Mouse (Mus musculus) midbrain, embryonic 13.5 days (tissue): Measurements from ENCODE around the gene Sgpp2. TPM values are rescaled to one million over a fixed set of nuclear protein-coding genes. Genes with fewer than 3 reads are reported as not detected.

Experiments
- ATAC-seq: fragments of 200-750 bp; cut with Nextera tagmentation; 2 replicates; pipeline ENCODE4 v1.8.0; 2017; ENCODE audit warnings: mild to moderate bottlenecking, moderate TSS enrichment, moderate library complexity
- H3K27ac ChIP-seq: fragments of 300-500 bp; sonication (generic); 2 replicates; pipeline ENCODE4 v1.5.1; 2015; ENCODE audit warnings: inconsistent platforms, mild to moderate bottlenecking, moderate library complexity
- H3K27me3 ChIP-seq: fragments of 300-500 bp; sonication (generic); 2 replicates; pipeline ENCODE4 v1.6.1; 2015; ENCODE audit warnings: mild to moderate bottlenecking, inconsistent platforms
- H3K36me3 ChIP-seq: fragments of 300-500 bp; sonication (generic); 2 replicates; pipeline ENCODE4 v1.6.1; 2015; ENCODE audit warnings: mild to moderate bottlenecking, inconsistent platforms
- H3K4me1 ChIP-seq: fragments of 300-500 bp; sonication (generic); replicated peaks from 2 replicates; pipeline ENCODE4 v1.6.1; 2015; ENCODE audit warnings: inconsistent platforms
- H3K4me2 ChIP-seq: fragments of 300-500 bp; sonication (generic); replicated peaks from 2 replicates; pipeline ENCODE4 v1.6.1; 2015; ENCODE audit warnings: moderate library complexity, mild to moderate bottlenecking, inconsistent platforms
- H3K4me3 ChIP-seq: fragments of 300-500 bp; sonication (generic); replicated peaks from 2 replicates; pipeline ENCODE4 v1.5.1; 2015; ENCODE audit warnings: mild to moderate bottlenecking, inconsistent platforms
- H3K9ac ChIP-seq: fragments of 300-500 bp; sonication (generic); replicated peaks from 2 replicates; pipeline ENCODE4 v1.6.1; 2015; ENCODE audit warnings: mild to moderate bottlenecking, inconsistent platforms
- H3K9me3 ChIP-seq: fragments of 300-500 bp; sonication (generic); 2 replicates; pipeline ENCODE4 v1.6.1; 2016; ENCODE audit warnings: mild to moderate bottlenecking, inconsistent platforms
- WGBS: fragments of 180-500 bp; shearing (Covaris S2); methylation state at CpG from one replicate; pipeline ENCODE4 v1.1.7; 2015; 5-methylcytosine and 5-hydroxymethylcytosine counted together
- polyA plus RNA-seq: library from polyadenylated mRNA; unstranded; fragments of >200 nt; fragmentation: Nextera tagmentation; extraction: Ambion mirVana; gene quantifications from 2 replicates; pipeline ENCODE4 v1.2.1, GENCODE M21; 2015

The Sgpp2 gene
- polyA plus RNA-seq, 1 experiment from 2014 or later = 1.6 TPM

- 94% methylated on average over 9 of the region's 9 CpGs for WGBS
- no peak for ATAC-seq
- no peak overlapping the region for H3K9ac ChIP-seq
- no peaks in the 10 kb centered on the region for H3K9me3 ChIP-seq
- no peak overlapping the region for H3K4me2 ChIP-seq
- no peak overlapping the region for H3K27ac ChIP-seq
- H3K4me3 ChIP-seq = no peak overlapping the region
- 0 out of 2 replicates have a peak, but pooled peaks cover 5% of the 10 kb centered on the region for H3K27me3 ChIP-seq
- peaks cover 12% of the 10 kb centered on the region for H3K36me3 ChIP-seq
- H3K4me1 ChIP-seq = peaks cover 8% of the 10 kb centered on the region
These were observed 123.3 kb downstream of the Sgpp2 start for GRCm38 (mm10) chr1:78433472-78433871.

GRCm38 (mm10) chr1:78435967-78436366, 125.8 kb downstream of the Sgpp2 start:
- Histone ChIP-seq H3K36me3 (peaks cover 18% of the 10 kb centered on the region), H3K4me2 (no peak overlapping the region), H3K27ac (no peak overlapping the region), H3K4me3 (no peak overlapping the region), H3K9me3 (no peaks in the 10 kb centered on the region), H3K9ac (no peak overlapping the region), H3K27me3 (0 out of 2 replicates have a peak, but pooled peaks cover 2% of the 10 kb centered on the region), H3K4me1 (no peaks in the 10 kb centered on the region)
- ATAC-seq = no peak
- 86% methylated on average over 2 of the region's 2 CpGs for WGBS

- Histone ChIP-seq H3K4me1 (no peaks in the 10 kb centered on the region), H3K4me2 (no peak overlapping the region), H3K27me3 (0 out of 2 replicates have a peak, but pooled peaks cover 2% of the 10 kb centered on the region), H3K9ac (no peak overlapping the region), H3K27ac (no peak overlapping the region), H3K4me3 (no peak overlapping the region), H3K9me3 (no peaks in the 10 kb centered on the region), H3K36me3 (peaks cover 22% of the 10 kb centered on the region)
- WGBS = 95% methylated on average over 1 of the region's 1 CpGs
- no peak for ATAC-seq
These were observed 126.3 kb downstream of the Sgpp2 start for GRCm38 (mm10) chr1:78436445-78436844.

DNA sequence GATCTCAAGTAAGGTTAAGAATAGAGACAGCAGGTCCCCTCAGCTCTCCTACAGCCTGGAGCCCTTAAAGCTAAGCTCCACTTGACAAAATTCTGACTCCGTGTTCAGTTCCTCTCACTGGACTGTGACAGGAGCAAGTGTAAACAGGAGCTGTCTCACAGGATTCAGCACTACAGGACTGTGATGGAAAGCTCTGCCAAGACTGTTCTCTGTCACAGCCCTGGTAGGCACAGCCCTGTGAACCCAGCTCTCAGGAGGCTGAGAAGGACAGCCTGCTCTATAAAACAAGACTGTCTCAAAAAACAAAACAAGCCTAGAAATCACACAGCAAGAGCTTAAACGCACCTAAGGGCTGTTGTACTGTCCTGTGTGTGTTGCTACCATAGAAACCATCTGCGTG, 127.0 kb downstream of the Sgpp2 start:
- no peak overlapping the region for H3K9ac ChIP-seq
- H3K4me2 ChIP-seq = no peak overlapping the region
- H3K27me3 ChIP-seq = no peaks in the 10 kb centered on the region
- WGBS = 81% methylated on average over 3 of the region's 3 CpGs
- no peaks in the 10 kb centered on the region for H3K9me3 ChIP-seq
- H3K36me3 ChIP-seq = peaks cover 25% of the 10 kb centered on the region
- H3K27ac ChIP-seq = no peak overlapping the region
- no peak for ATAC-seq
- no peaks in the 10 kb centered on the region for H3K4me1 ChIP-seq
- H3K4me3 ChIP-seq = no peak overlapping the region

GRCm38 (mm10) chr1:78440716-78441115, 130.6 kb downstream of the Sgpp2 start:
- no peak overlapping the region for H3K9ac ChIP-seq
- H3K27ac ChIP-seq = no peak overlapping the region; the same call in 1 of the 2 replicates
- H3K4me1 ChIP-seq = no peaks in the 10 kb centered on the region
- peaks cover 35% of the 10 kb centered on the region for H3K36me3 ChIP-seq
- no peak overlapping the region for H3K4me3 ChIP-seq
- WGBS = 92% methylated on average over 8 of the region's 8 CpGs
- no peak for ATAC-seq
- H3K27me3 ChIP-seq = no peaks in the 10 kb centered on the region
- no peaks in the 10 kb centered on the region for H3K9me3 ChIP-seq
- H3K4me2 ChIP-seq = no peak overlapping the region

DNA sequence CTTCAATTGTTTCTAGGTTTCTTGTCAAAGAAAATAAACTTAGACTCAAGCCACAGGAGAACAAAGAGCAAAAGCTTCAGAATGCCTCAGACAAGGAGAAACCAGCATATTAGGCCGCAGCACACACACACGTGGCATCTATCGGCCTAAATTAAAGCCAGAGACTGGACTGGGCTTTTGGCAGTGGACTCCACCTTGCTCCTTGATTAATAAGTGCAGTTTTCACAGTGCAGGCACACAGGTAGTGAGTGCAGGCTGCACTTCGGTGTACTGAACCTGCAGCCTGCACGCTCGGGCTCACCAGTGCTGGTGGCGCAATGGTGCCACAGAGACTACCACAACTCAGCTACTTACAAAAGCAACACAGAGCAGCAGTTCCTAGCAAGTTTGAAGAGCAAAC, 132.9 kb downstream of the Sgpp2 start:
- ATAC-seq = no peak
- H3K4me2 ChIP-seq = no peak overlapping the region
- WGBS = 92% methylated on average over 7 of the region's 7 CpGs
- no peaks in the 10 kb centered on the region for H3K9me3 ChIP-seq
- no peaks in the 10 kb centered on the region for H3K27me3 ChIP-seq
- no peak overlapping the region for H3K27ac ChIP-seq
- H3K36me3 ChIP-seq = peaks cover 40% of the 10 kb centered on the region
- H3K4me1 ChIP-seq = no peaks in the 10 kb centered on the region
- H3K4me3 ChIP-seq = no peak overlapping the region
- H3K9ac ChIP-seq = no peak overlapping the region

DNA sequence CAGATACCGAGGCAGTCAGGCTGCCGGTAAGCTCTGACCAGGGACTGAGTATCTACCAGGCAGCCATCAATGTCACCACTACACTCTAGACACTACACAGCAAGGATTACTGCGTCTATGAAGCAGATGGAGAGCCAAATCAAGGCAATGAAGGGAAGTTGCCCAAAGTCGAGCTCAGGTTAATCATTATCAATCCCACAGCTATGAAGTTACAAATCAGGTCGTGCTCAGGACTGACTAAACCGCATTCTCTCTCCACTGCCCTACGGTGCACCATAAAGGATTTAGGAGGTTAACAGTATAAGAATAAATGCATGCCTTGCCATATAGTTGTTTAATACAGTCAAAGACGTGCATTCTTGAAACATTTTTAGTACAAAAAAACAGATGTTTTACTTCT, 136.1 kb downstream of the Sgpp2 start:
- no peaks in the 10 kb centered on the region for H3K27me3 ChIP-seq
- no peak overlapping the region for H3K4me3 ChIP-seq
- no peak overlapping the region for H3K4me2 ChIP-seq
- H3K9me3 ChIP-seq = no peaks in the 10 kb centered on the region
- ATAC-seq = no peak
- H3K9ac ChIP-seq = no peak overlapping the region
- 95% methylated on average over 8 of the region's 8 CpGs for WGBS
- H3K36me3 ChIP-seq = peaks cover 51% of the 10 kb centered on the region
- H3K4me1 ChIP-seq = no peaks in the 10 kb centered on the region
- no peak overlapping the region for H3K27ac ChIP-seq

- Histone ChIP-seq H3K36me3 (peaks cover 52% of the 10 kb centered on the region), H3K27me3 (no peaks in the 10 kb centered on the region), H3K4me2 (no peak overlapping the region), H3K27ac (no peak overlapping the region), H3K9me3 (no peaks in the 10 kb centered on the region), H3K4me3 (no peak overlapping the region), H3K9ac (no peak overlapping the region), H3K4me1 (no peaks in the 10 kb centered on the region)
- WGBS = 92% methylated on average over 6 of the region's 6 CpGs
- ATAC-seq = no peak
These were observed 136.6 kb downstream of the Sgpp2 start for GRCm38 (mm10) chr1:78446742-78447141.

- H3K36me3 ChIP-seq = peaks cover 52% of the 10 kb centered on the region
- 0 out of 2 replicates have a peak, but pooled peaks have one; percentile 40 for ATAC-seq
- WGBS = 70% methylated on average over 1 of the region's 1 CpGs
These were observed 137.9 kb downstream of the Sgpp2 start for GRCm38 (mm10) chr1:78448091-78448490.

GRCm38 (mm10) chr1:78451070-78451854, 141.1 kb downstream of the Sgpp2 start:
- WGBS = 83% methylated on average over 12 of the region's 12 CpGs
- ATAC-seq = no peak
- Histone ChIP-seq H3K4me1 (no peaks in the 10 kb centered on the region), H3K36me3 (peaks cover 49% of the 10 kb centered on the region), H3K27me3 (no peaks in the 10 kb centered on the region), H3K9me3 (no peaks in the 10 kb centered on the region), H3K4me2 (no peak overlapping the region), H3K27ac (no peak overlapping the region), H3K9ac (no peak overlapping the region), H3K4me3 (no peak overlapping the region)

More at GRCm38 (mm10) chr1:78448091-78448490, 137.9 kb downstream of the Sgpp2 start:
- Histone ChIP-seq H3K9me3 (no peaks in the 10 kb centered on the region), H3K4me2 (no peak overlapping the region), H3K4me1 (no peaks in the 10 kb centered on the region), H3K27me3 (no peaks in the 10 kb centered on the region), H3K4me3 (no peak overlapping the region), H3K9ac (no peak overlapping the region), H3K27ac (no peak overlapping the region)

DNA sequence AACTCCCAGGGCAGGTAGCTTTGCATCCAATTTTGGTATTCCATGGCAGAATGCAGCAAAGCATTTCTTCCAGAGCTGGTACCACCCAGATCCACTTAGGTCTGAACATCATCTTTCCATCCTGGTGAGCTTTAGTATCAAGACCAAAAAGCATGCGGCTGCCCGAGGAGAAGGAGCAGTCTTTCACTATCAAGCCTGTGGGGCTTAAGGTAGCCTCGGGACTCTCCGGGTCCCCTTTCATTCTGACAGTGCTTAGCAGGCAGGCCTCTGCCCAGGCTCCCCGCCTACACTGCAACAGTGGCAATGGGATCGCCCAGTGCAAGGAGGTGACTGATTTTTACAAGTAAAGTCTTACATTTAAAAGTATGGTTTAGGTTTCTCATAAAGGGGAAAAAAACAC, 142.4 kb downstream of the Sgpp2 start:
- Histone ChIP-seq H3K9me3 (no peaks in the 10 kb centered on the region), H3K9ac (no peak overlapping the region), H3K27me3 (no peaks in the 10 kb centered on the region), H3K4me2 (no peak overlapping the region), H3K36me3 (peaks cover 53% of the 10 kb centered on the region), H3K4me3 (no peak overlapping the region), H3K27ac (no peak overlapping the region), H3K4me1 (no peaks in the 10 kb centered on the region)
- no peak for ATAC-seq
- WGBS = 85% methylated on average over 6 of the region's 6 CpGs

GRCm38 (mm10) chr1:78453886-78454285, 143.7 kb downstream of the Sgpp2 start:
- H3K27ac ChIP-seq = no peak overlapping the region
- no peak overlapping the region for H3K4me3 ChIP-seq
- H3K9ac ChIP-seq = no peak overlapping the region
- no peak overlapping the region for H3K4me2 ChIP-seq
- peaks cover 58% of the 10 kb centered on the region for H3K36me3 ChIP-seq
- no peak for ATAC-seq
- H3K9me3 ChIP-seq = no peaks in the 10 kb centered on the region
- H3K4me1 ChIP-seq = no peaks in the 10 kb centered on the region
- no peaks in the 10 kb centered on the region for H3K27me3 ChIP-seq
- 89% methylated on average over 8 of the region's 8 CpGs for WGBS

GRCm38 (mm10) chr1:78454659-78455058, 144.5 kb downstream of the Sgpp2 start:
- 27% methylated on average over 7 of the region's 7 CpGs for WGBS
- peaks cover 61% of the 10 kb centered on the region for H3K36me3 ChIP-seq
- H3K4me1 ChIP-seq = no peaks in the 10 kb centered on the region
- no peak overlapping the region for H3K4me2 ChIP-seq
- H3K9me3 ChIP-seq = no peaks in the 10 kb centered on the region
- H3K27ac ChIP-seq = no peak overlapping the region
- no peak overlapping the region for H3K9ac ChIP-seq
- no peaks in the 10 kb centered on the region for H3K27me3 ChIP-seq
- peak; percentile 27; the same call in 1 of the 2 replicates for ATAC-seq
- no peak overlapping the region for H3K4me3 ChIP-seq
